Mouse (Mus musculus) CH12.LX (cell line): ENCODE measurements around the gene Olfr1493-ps1. TPM values are rescaled to one million over a fixed set of nuclear protein-coding genes. Genes with fewer than 3 reads are reported as not detected.

Source experiments
- DNase-seq: peaks from one replicate; pipeline ENCODE4 v3.0.0-alpha.2; 2013; ENCODE audit errors: extremely low read depth
- H3K27ac ChIP-seq: 2 replicates; pipeline ENCODE4 v1.5.1; 2012; ENCODE audit warnings: low read depth, mild to moderate bottlenecking, control low read depth, moderate library complexity; ENCODE audit not compliant: insufficient read depth
- H3K27me3 ChIP-seq: replicated peaks from 2 replicates; pipeline ENCODE3; 2012; ENCODE audit warnings: inconsistent platforms
- H3K36me3 ChIP-seq, 2 experiments: replicated peaks in 1 of 2; 2 replicates each; pipeline versions ENCODE3 to v1.6.1; 2012; ENCODE audit warnings: inconsistent platforms in 1 of 2, low read length in 1 of 2, mild to moderate bottlenecking in 1 of 2, mixed read lengths in 1 of 2, moderate library complexity in 1 of 2; ENCODE audit not compliant: control insufficient read depth in 1 of 2, insufficient read depth in 1 of 2
- H3K4me1 ChIP-seq, 2 experiments: 2 replicates each; pipeline ENCODE4 v1.6.1; 2012; ENCODE audit warnings: inconsistent platforms in 1 of 2, moderate library complexity in 1 of 2; ENCODE audit not compliant: insufficient read depth in 2 of 2, control insufficient read depth in 1 of 2
- H3K4me2 ChIP-seq: 2 replicates; pipeline ENCODE4 v1.6.1; 2012; ENCODE audit warnings: low read depth, mild to moderate bottlenecking, control low read depth; ENCODE audit not compliant: poor library complexity, insufficient read depth, severe bottlenecking
- H3K4me3 ChIP-seq, 3 experiments: fragments of 150-350 bp in 1 of 3; sonication (generic) in 1 of 3; replicated peaks in 1 of 3; 2 replicates each; pipeline versions ENCODE3 to v1.5.1; 2011 to 2012; ENCODE audit warnings: low read depth in 2 of 3, low read length in 2 of 3, mild to moderate bottlenecking in 2 of 3, moderate library complexity in 2 of 3, control low read depth in 1 of 3, improper control_type of control experiment in 1 of 3, inconsistent platforms in 1 of 3, mixed read lengths in 1 of 3; ENCODE audit not compliant: poor library complexity in 1 of 3
- H3K79me2 ChIP-seq: replicated peaks from 2 replicates; pipeline ENCODE4 v1.6.1; 2012; ENCODE audit warnings: mild to moderate bottlenecking, moderate library complexity; ENCODE audit not compliant: control insufficient read depth, poor library complexity, insufficient read depth, severe bottlenecking; ENCODE audit errors: extremely low read depth
- H3K9ac ChIP-seq: 2 replicates; pipeline ENCODE4 v1.6.1; 2012; ENCODE audit warnings: low read depth, mild to moderate bottlenecking, control low read depth, moderate library complexity; ENCODE audit not compliant: insufficient read depth
- H3K9me3 ChIP-seq: replicated peaks from 2 replicates; pipeline ENCODE3; 2012; ENCODE audit warnings: low read length, inconsistent platforms, mixed read lengths
- CTCF ChIP-seq, 2 experiments: IDR thresholded peaks in 1 of 2; conservative IDR thresholded peaks in 1 of 2; 2 replicates each; pipeline ENCODE4 v1.5.1; 2011 to 2012; ENCODE audit warnings: low read depth in 2 of 2, low read length in 2 of 2, improper control_type of control experiment in 1 of 2, inconsistent platforms in 1 of 2, mild to moderate bottlenecking in 1 of 2, moderate library complexity in 1 of 2
- KAT2A ChIP-seq: IDR thresholded peaks from 2 replicates; pipeline ENCODE4 v1.6.1; 2012; ENCODE audit warnings: low read length, improper control_type of control experiment, inconsistent platforms; ENCODE audit not compliant: insufficient replicate concordance
- MAX ChIP-seq: IDR thresholded peaks from 2 replicates; pipeline ENCODE4 v1.6.1; 2011; ENCODE audit warnings: low read length, improper control_type of control experiment
- MAZ ChIP-seq: IDR thresholded peaks from 2 replicates; pipeline ENCODE4 v1.6.1; 2012; ENCODE audit warnings: low read depth, mild to moderate bottlenecking, inconsistent platforms, low read length, improper control_type of control experiment, moderate library complexity
- MEF2A ChIP-seq: IDR thresholded peaks from 2 replicates; pipeline ENCODE4 v1.6.1; 2014; ENCODE audit warnings: low read depth, mild to moderate bottlenecking, inconsistent platforms, low read length, improper control_type of control experiment, borderline replicate concordance
- PAX5 ChIP-seq: IDR thresholded peaks from 2 replicates; pipeline ENCODE4 v1.6.1; 2012; ENCODE audit warnings: low read length, inconsistent platforms, mixed read lengths
- POLR2A ChIP-seq: IDR thresholded peaks from 2 replicates; pipeline ENCODE4 v1.6.1; 2011; ENCODE audit warnings: low read depth, mild to moderate bottlenecking, improper control_type of control experiment, low read length
- RAD21 ChIP-seq: IDR thresholded peaks from 2 replicates; pipeline ENCODE4 v1.6.1; 2011; ENCODE audit warnings: low read depth, mild to moderate bottlenecking, low read length, improper control_type of control experiment, moderate library complexity
- SMC3 ChIP-seq: IDR thresholded peaks from 2 replicates; pipeline ENCODE4 v1.6.1; 2011; ENCODE audit warnings: low read depth, low read length, improper control_type of control experiment
- USF1 ChIP-seq: IDR thresholded peaks from 2 replicates; pipeline ENCODE4 v1.6.1; 2014; ENCODE audit warnings: low read depth, mild to moderate bottlenecking, inconsistent platforms, low read length, improper control_type of control experiment
- USF2 ChIP-seq: conservative IDR thresholded peaks from 2 replicates; pipeline ENCODE4 v1.6.1; 2011; ENCODE audit warnings: low read depth, low read length, improper control_type of control experiment
- ZKSCAN1 ChIP-seq: IDR thresholded peaks from 2 replicates; pipeline ENCODE4 v1.6.1; 2012; ENCODE audit warnings: low read depth, inconsistent platforms, low read length, improper control_type of control experiment, borderline replicate concordance
- ZMIZ1 ChIP-seq: IDR thresholded peaks from 2 replicates; pipeline ENCODE4 v1.6.1; 2012; ENCODE audit warnings: low read depth, mild to moderate bottlenecking, inconsistent platforms, low read length, improper control_type of control experiment
- ZNF384 ChIP-seq: IDR thresholded peaks from 2 replicates; pipeline ENCODE4 v1.6.1; 2012; ENCODE audit warnings: low read depth, low read length, improper control_type of control experiment, inconsistent platforms
- dilution Hi-C: fragments of 300-500 bp; cut with MboI; formaldehyde crosslinking; loops from 2 replicates; pipeline ENCODE4 v1.14.3; 2020; ENCODE audit warnings: low sequenced_read_pairs; ENCODE audit not compliant: extremely low pct_unique_long_range_greater_than_20kb, extremely low pct_ligation_motif_present
- in situ Hi-C: fragments of 300-500 bp; cut with MboI; formaldehyde crosslinking; loops from 3 replicates; pipeline ENCODE4 v1.14.3; 2019; ENCODE audit warnings: low sequenced_read_pairs, low pct_ligation_motif_present, low pct_unique_long_range_greater_than_20kb, mixed read lengths
- polyA plus RNA-seq: library from polyadenylated mRNA; unstranded; fragments of >175 nt; gene quantifications from 2 replicates; pipeline ENCODE4 v1.2.1, GENCODE M21; 2012; ENCODE audit warnings: low read depth; ENCODE audit not compliant: insufficient read length
- total RNA-seq, 2 experiments: library from RNA; depleted of rRNA; stranded (reverse); fragments of 300-350 nt in 1 of 2; fragments of >200 nt in 1 of 2; gene quantifications; 2 replicates each; pipeline ENCODE4 v1.2.3; 2012 to 2014

Olfr1493-ps1 gene
- total and polyA plus RNA-seq, 3 experiments = not detected

- H3K27ac ChIP-seq = no peak overlapping the region
- no peaks in the 10 kb centered on the region for H3K9me3 ChIP-seq
- H3K79me2 ChIP-seq = no peaks in the 10 kb centered on the region
- no peaks in the 10 kb centered on the region for H3K27me3 ChIP-seq
- H3K36me3 ChIP-seq = no peaks in the 10 kb centered on the region
- H3K4me3 ChIP-seq = no peak overlapping the region
- in situ Hi-C loops (no loop called here), dilution Hi-C loops (no loop called here)
- TF ChIP-seq CTCF (conservative IDR thresholded peaks at IDR 0.05 in 1 of 2, IDR thresholded peaks at IDR 0.05 in 1 of 2; ENCODE audit: low read depth in 2 of 2, low read length in 2 of 2) (peak in 1 of 2 experiments; percentile 67; a peak in 2 of 4 replicates), RAD21 (peak; percentile 54), MAZ (no peak), SMC3 (peak; percentile 62)
- peak overlapping the region; percentile 24; the same call in 1 of the 2 replicates for H3K4me2 ChIP-seq
- H3K4me1 ChIP-seq = no peaks in the 10 kb centered on the region
- no peak overlapping the region for H3K9ac ChIP-seq
- DNase-seq = peak; percentile 10
Observed at GRCm38 (mm10) chr19:13768565-13769276, 45.6 kb downstream of the Olfr1493-ps1 start.

GRCm38 (mm10) chr19:13777578-13777977, 54.5 kb downstream of the Olfr1493-ps1 start, which contains the start of gene Olfr1496:
Olfr1496 (plus strand) TSS chr19:13777878.
- Histone ChIP-seq H3K4me1 (no peaks in the 10 kb centered on the region), H3K27ac (no peak within 1 kb of the TSS), H3K4me2 (no peak within 1 kb of the TSS), H3K27me3 (no peaks in the 10 kb centered on the region), H3K36me3 (no peaks in the 10 kb centered on the region), H3K9ac (no peak within 1 kb of the TSS), H3K79me2 (no peaks in the 10 kb centered on the region), H3K9me3 (no peaks in the 10 kb centered on the region), H3K4me3 (no peak within 1 kb of the TSS)
- in situ Hi-C loops (no loop called here), dilution Hi-C loops (no loop called here)
- no peak for TF ChIP-seq USF1
- TF ChIP-seq KAT2A = no peak
- no peak for TF ChIP-seq MEF2A
- TF ChIP-seq POLR2A = no peak
- no peak for TF ChIP-seq ZNF384
- no peak for TF ChIP-seq RAD21
- TF ChIP-seq MAX = no peak
- TF ChIP-seq ZMIZ1 = no peak
- TF ChIP-seq ZKSCAN1 = no peak
- TF ChIP-seq PAX5 = no peak
- TF ChIP-seq USF2 = no peak
- DNase-seq = no peak

Other genes with a start within 250 kb of the Olfr1493-ps1 start
- not detected in 2 replicates for gene Olfr1475, start 243.1 kb upstream of the Olfr1493-ps1 start, total RNA-seq (2012; rRNA removed)
- gene Olfr1475, start 243.1 kb upstream of the Olfr1493-ps1 start, total RNA-seq (2014; rRNA removed) = not detected in 2 replicates
- not detected in 2 replicates for gene Olfr1475, start 243.1 kb upstream of the Olfr1493-ps1 start, polyA plus RNA-seq
- gene Olfr1477, start 222.7 kb upstream of the Olfr1493-ps1 start, total RNA-seq (2012; rRNA removed) = not detected in 2 replicates
- gene Olfr1477, start 222.7 kb upstream of the Olfr1493-ps1 start, total RNA-seq (2014; rRNA removed) = not detected in 2 replicates
- gene Olfr1477, start 222.7 kb upstream of the Olfr1493-ps1 start, polyA plus RNA-seq = not detected in 2 replicates
- not detected in 2 replicates for gene Olfr1480, start 195.4 kb upstream of the Olfr1493-ps1 start, total RNA-seq (2012; rRNA removed)
- not detected in 2 replicates for gene Olfr1480, start 195.4 kb upstream of the Olfr1493-ps1 start, total RNA-seq (2014; rRNA removed)
- gene Olfr1480, start 195.4 kb upstream of the Olfr1493-ps1 start, polyA plus RNA-seq = not detected in 2 replicates
- gene Olfr1484, start 139.8 kb upstream of the Olfr1493-ps1 start, total RNA-seq (2012; rRNA removed) = not detected in 2 replicates
- not detected in 2 replicates for gene Olfr1484, start 139.8 kb upstream of the Olfr1493-ps1 start, total RNA-seq (2014; rRNA removed)
- not detected in 2 replicates for gene Olfr1484, start 139.8 kb upstream of the Olfr1493-ps1 start, polyA plus RNA-seq
- gene Olfr1487, start 105.9 kb upstream of the Olfr1493-ps1 start, total RNA-seq (2012; rRNA removed) = not detected in 2 replicates
- not detected in 2 replicates for gene Olfr1487, start 105.9 kb upstream of the Olfr1493-ps1 start, total RNA-seq (2014; rRNA removed)
- not detected in 2 replicates for gene Olfr1487, start 105.9 kb upstream of the Olfr1493-ps1 start, polyA plus RNA-seq
- gene Olfr1489, start 91.7 kb upstream of the Olfr1493-ps1 start, total RNA-seq (2012; rRNA removed) = not detected in 2 replicates
- gene Olfr1489, start 91.7 kb upstream of the Olfr1493-ps1 start, total RNA-seq (2014; rRNA removed) = not detected in 2 replicates
- gene Olfr1489, start 91.7 kb upstream of the Olfr1493-ps1 start, polyA plus RNA-seq = not detected in 2 replicates
- not detected in 2 replicates for gene Olfr1490, start 72.2 kb upstream of the Olfr1493-ps1 start, total RNA-seq (2012; rRNA removed)
- gene Olfr1490, start 72.2 kb upstream of the Olfr1493-ps1 start, total RNA-seq (2014; rRNA removed) = not detected in 2 replicates
- not detected in 2 replicates for gene Olfr1490, start 72.2 kb upstream of the Olfr1493-ps1 start, polyA plus RNA-seq
- gene Olfr1491, start 26.0 kb upstream of the Olfr1493-ps1 start, total RNA-seq (2012; rRNA removed) = not detected in 2 replicates
- not detected in 2 replicates for gene Olfr1491, start 26.0 kb upstream of the Olfr1493-ps1 start, total RNA-seq (2014; rRNA removed)
- gene Olfr1491, start 26.0 kb upstream of the Olfr1493-ps1 start, polyA plus RNA-seq = not detected in 2 replicates
- not detected in 2 replicates for gene Olfr1494, start 16.4 kb downstream of the Olfr1493-ps1 start, total RNA-seq (2012; rRNA removed)
- not detected in 2 replicates for gene Olfr1494, start 16.4 kb downstream of the Olfr1493-ps1 start, total RNA-seq (2014; rRNA removed)
- gene Olfr1494, start 16.4 kb downstream of the Olfr1493-ps1 start, polyA plus RNA-seq = not detected in 2 replicates
- not detected in 2 replicates for gene Olfr1495, start 41.3 kb downstream of the Olfr1493-ps1 start, total RNA-seq (2012; rRNA removed)
- gene Olfr1495, start 41.3 kb downstream of the Olfr1493-ps1 start, total RNA-seq (2014; rRNA removed) = not detected in 2 replicates
- gene Olfr1495, start 41.3 kb downstream of the Olfr1493-ps1 start, polyA plus RNA-seq = not detected in 2 replicates
- not detected in 2 replicates for gene Olfr1496, start 54.6 kb downstream of the Olfr1493-ps1 start, total RNA-seq (2012; rRNA removed)
- not detected in 2 replicates for gene Olfr1496, start 54.6 kb downstream of the Olfr1493-ps1 start, total RNA-seq (2014; rRNA removed)
- gene Olfr1496, start 54.6 kb downstream of the Olfr1493-ps1 start, polyA plus RNA-seq = not detected in 2 replicates
- gene Olfr1497, start 74.9 kb downstream of the Olfr1493-ps1 start, total RNA-seq (2012; rRNA removed) = not detected in 2 replicates
- gene Olfr1497, start 74.9 kb downstream of the Olfr1493-ps1 start, total RNA-seq (2014; rRNA removed) = not detected in 2 replicates
- not detected in 2 replicates for gene Olfr1497, start 74.9 kb downstream of the Olfr1493-ps1 start, polyA plus RNA-seq
- not detected in 2 replicates for gene Olfr1499, start 96.2 kb downstream of the Olfr1493-ps1 start, total RNA-seq (2012; rRNA removed)
- gene Olfr1499, start 96.2 kb downstream of the Olfr1493-ps1 start, total RNA-seq (2014; rRNA removed) = not detected in 2 replicates
- gene Olfr1499, start 96.2 kb downstream of the Olfr1493-ps1 start, polyA plus RNA-seq = not detected in 2 replicates
- gene Olfr1500, start 107.2 kb downstream of the Olfr1493-ps1 start, total RNA-seq (2012; rRNA removed) = not detected in 2 replicates
- gene Olfr1500, start 107.2 kb downstream of the Olfr1493-ps1 start, total RNA-seq (2014; rRNA removed) = not detected in 2 replicates
- not detected in 2 replicates for gene Olfr1500, start 107.2 kb downstream of the Olfr1493-ps1 start, polyA plus RNA-seq
- gene Olfr1501, start 127.4 kb downstream of the Olfr1493-ps1 start, total RNA-seq (2012; rRNA removed) = not detected in 2 replicates
- gene Olfr1501, start 127.4 kb downstream of the Olfr1493-ps1 start, total RNA-seq (2014; rRNA removed) = not detected in 2 replicates
- not detected in 2 replicates for gene Olfr1501, start 127.4 kb downstream of the Olfr1493-ps1 start, polyA plus RNA-seq
- not detected in 2 replicates for gene Olfr1502, start 138.5 kb downstream of the Olfr1493-ps1 start, total RNA-seq (2012; rRNA removed)
- not detected in 2 replicates for gene Olfr1502, start 138.5 kb downstream of the Olfr1493-ps1 start, total RNA-seq (2014; rRNA removed)
- gene Olfr1502, start 138.5 kb downstream of the Olfr1493-ps1 start, polyA plus RNA-seq = not detected in 2 replicates
- not detected in 2 replicates for gene Olfr1504, start 174.7 kb downstream of the Olfr1493-ps1 start, total RNA-seq (2012; rRNA removed)
- gene Olfr1504, start 174.7 kb downstream of the Olfr1493-ps1 start, total RNA-seq (2014; rRNA removed) = not detected in 2 replicates
- gene Olfr1504, start 174.7 kb downstream of the Olfr1493-ps1 start, polyA plus RNA-seq = not detected in 2 replicates
- gene Olfr1505, start 190.3 kb downstream of the Olfr1493-ps1 start, total RNA-seq (2012; rRNA removed) = not detected in 2 replicates
- not detected in 2 replicates for gene Olfr1505, start 190.3 kb downstream of the Olfr1493-ps1 start, total RNA-seq (2014; rRNA removed)
- not detected in 2 replicates for gene Olfr1505, start 190.3 kb downstream of the Olfr1493-ps1 start, polyA plus RNA-seq